Mouse (Mus musculus) MEL (cell line): ENCODE measurements at regions not wholly inside any gene's neighbourhood (a gene's known extent, or its start where the extent isn't known, plus 50 kb on each side); places are given as distances from the start of the nearest gene placed in this dataset.

Experiments used
- CTCF ChIP-seq, 3 experiments: IDR thresholded peaks in 2 of 3; conservative IDR thresholded peaks in 1 of 3; 2 replicates each; pipeline ENCODE4 v1.5.1; 2011 to 2012; ENCODE audit warnings: low read length in 3 of 3, low read depth in 2 of 3, mild to moderate bottlenecking in 2 of 3, improper control_type of control experiment in 1 of 3, inconsistent platforms in 1 of 3, mixed read lengths in 1 of 3, moderate library complexity in 1 of 3; ENCODE audit not compliant: control insufficient read depth in 1 of 3, insufficient read depth in 1 of 3, poor library complexity in 1 of 3, severe bottlenecking in 1 of 3
- EP300 ChIP-seq, 2 experiments: IDR thresholded peaks; 2 replicates each; pipeline ENCODE4 v1.6.1; 2011; ENCODE audit warnings: improper control_type of control experiment in 2 of 2, low read length in 2 of 2, low read depth in 1 of 2, mild to moderate bottlenecking in 1 of 2
- ETS1 ChIP-seq: IDR thresholded peaks from 2 replicates; pipeline ENCODE4 v1.6.1; 2012; ENCODE audit warnings: low read depth, mild to moderate bottlenecking, inconsistent platforms, low read length, improper control_type of control experiment, moderate library complexity
- POLR2A ChIP-seq, 2 experiments: IDR thresholded peaks; 2 replicates each; pipeline ENCODE4 v1.6.1; 2011 to 2012; ENCODE audit warnings: low read length in 2 of 2, mild to moderate bottlenecking in 2 of 2, control low read depth in 1 of 2, improper control_type of control experiment in 1 of 2, low read depth in 1 of 2, moderate library complexity in 1 of 2; ENCODE audit not compliant: control insufficient read depth in 1 of 2, insufficient read depth in 1 of 2, poor library complexity in 1 of 2
- TCF12 ChIP-seq: IDR thresholded peaks from 2 replicates; pipeline ENCODE4 v1.6.1; 2014; ENCODE audit warnings: low read depth, mild to moderate bottlenecking, inconsistent platforms, low read length, improper control_type of control experiment, moderate library complexity
- USF2 ChIP-seq, 2 experiments: IDR thresholded peaks; 2 replicates each; pipeline ENCODE4 v1.6.1; 2011 to 2012; ENCODE audit warnings: improper control_type of control experiment in 2 of 2, low read length in 2 of 2, borderline replicate concordance in 1 of 2, inconsistent platforms in 1 of 2, low read depth in 1 of 2, mild to moderate bottlenecking in 1 of 2; ENCODE audit not compliant: insufficient read depth in 1 of 2

- TF ChIP-seq TCF12: no peak
- no peak for TF ChIP-seq CTCF (IDR thresholded peaks at IDR 0.05 in 2 of 3, conservative IDR thresholded peaks at IDR 0.05 in 1 of 3; ENCODE audit: control insufficient read depth in 1 of 3, insufficient read depth in 1 of 3, low read depth in 2 of 3, low read length in 3 of 3, poor library complexity in 1 of 3, severe bottlenecking in 1 of 3)
- TF ChIP-seq USF2 (IDR thresholded peaks at IDR 0.05; ENCODE audit: borderline replicate concordance in 1 of 2, insufficient read depth in 1 of 2, low read depth in 1 of 2, low read length in 2 of 2): no peak
- TF ChIP-seq EP300 (IDR thresholded peaks at IDR 0.05; ENCODE audit: low read depth in 1 of 2, low read length in 2 of 2): no peak
- no peak for TF ChIP-seq POLR2A (IDR thresholded peaks at IDR 0.05; ENCODE audit: control insufficient read depth in 1 of 2, insufficient read depth in 1 of 2, low read depth in 1 of 2, low read length in 2 of 2, poor library complexity in 1 of 2)
- TF ChIP-seq ETS1: no peak
Measured at GRCm38 (mm10) chr15:56202552-56202951, 1274.9 kb downstream of the Slc22a22 start.
